Mouse (Mus musculus): ENCODE data around the gene Olfr1287. TPM values are rescaled to one million over a fixed set of nuclear protein-coding genes. Genes with fewer than 3 reads are reported as not detected.

Olfr1287 gene
- polyA plus RNA-seq (2012; rRNA removed): not detected in 2 replicates

DNA sequence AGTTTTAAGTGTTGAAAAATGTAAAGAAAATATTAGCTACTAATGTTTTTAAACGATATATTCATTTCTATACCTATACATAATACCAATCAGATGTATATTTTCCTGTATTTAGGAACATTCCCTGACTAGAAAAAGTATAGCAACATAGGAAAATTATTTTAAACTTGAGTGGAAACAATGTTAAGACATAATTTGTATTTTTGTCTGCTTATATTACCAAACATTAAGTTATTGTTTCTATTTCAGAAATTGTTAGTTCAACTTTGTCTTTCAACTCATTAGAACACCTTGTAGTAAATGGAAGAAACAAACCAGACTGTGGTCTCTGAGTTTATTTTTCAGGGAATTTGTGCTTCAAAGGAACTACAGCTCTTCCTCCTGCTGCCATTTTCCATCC, at the start of gene Olfr1287:
Gene Olfr1287, plus strand, starts transcription at position 301 of the 400 bp plus-strand sequence.

DNA sequence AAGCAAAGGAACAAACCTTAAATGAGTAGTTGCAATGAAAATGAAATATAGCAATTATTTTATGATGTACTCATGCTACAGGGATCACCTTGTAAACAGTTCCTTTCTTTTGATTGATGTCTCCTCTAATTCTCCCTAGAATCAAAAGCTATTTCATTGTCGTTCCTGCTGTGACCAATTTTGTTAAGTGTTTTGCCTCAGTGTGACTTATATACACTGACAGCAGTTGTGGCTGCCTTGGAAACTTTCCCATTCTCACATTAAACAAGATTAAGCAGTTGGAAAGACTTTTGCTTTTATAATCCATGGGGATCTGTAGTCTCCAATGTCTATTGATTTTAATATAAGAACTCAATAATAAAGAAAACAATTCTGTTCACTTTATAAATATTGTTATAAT, 26.0 kb upstream of the Olfr1287 start, which contains the start of gene Olfr1286:
Gene Olfr1286, minus strand, starts transcription at position 185 of the 400 bp plus-strand sequence.

DNA sequence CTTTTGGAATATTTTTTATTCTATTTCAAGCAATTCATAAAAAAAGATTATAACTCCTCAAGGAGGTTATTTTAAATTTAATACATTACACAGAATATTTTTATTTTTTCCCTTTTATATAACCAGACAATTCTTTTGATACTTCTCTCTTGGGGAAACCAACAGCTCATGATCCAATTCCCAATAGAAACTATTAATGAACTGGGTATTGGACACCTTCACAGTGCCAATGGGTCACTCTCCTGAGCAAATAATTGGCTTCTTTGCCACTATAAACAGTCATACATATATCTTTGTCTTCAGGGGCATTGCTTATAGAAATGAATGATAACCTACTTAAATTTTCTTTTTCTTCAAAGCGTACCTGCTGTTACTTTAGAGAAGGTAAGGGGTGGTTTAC, 24.9 kb downstream of the Olfr1287 start, which contains the start of gene Olfr1288:
Gene Olfr1288, plus strand, starts transcription at position 301 of the 400 bp plus-strand sequence.

DNA sequence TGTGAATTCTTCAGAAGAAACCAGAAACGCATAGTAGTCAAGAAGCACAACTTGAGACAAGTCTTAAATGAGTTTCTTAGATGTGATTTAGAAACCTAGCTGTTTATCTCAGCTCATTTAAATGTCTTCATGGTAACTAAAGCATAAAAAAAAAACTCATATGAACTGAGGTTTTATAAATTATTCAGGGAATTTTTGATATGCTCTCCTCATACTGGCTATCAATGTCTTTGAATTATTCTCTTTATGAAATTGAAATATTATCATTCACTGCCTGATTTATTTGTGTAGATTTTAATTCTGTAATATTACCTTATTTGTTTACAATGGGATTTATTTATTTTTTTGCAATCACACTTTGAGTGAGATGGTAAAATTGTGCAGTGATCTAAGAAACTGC, 31.6 kb downstream of the Olfr1287 start, which contains the start of gene Olfr1289:
Gene Olfr1289, plus strand, starts transcription at position 301 of the 400 bp plus-strand sequence.

DNA sequence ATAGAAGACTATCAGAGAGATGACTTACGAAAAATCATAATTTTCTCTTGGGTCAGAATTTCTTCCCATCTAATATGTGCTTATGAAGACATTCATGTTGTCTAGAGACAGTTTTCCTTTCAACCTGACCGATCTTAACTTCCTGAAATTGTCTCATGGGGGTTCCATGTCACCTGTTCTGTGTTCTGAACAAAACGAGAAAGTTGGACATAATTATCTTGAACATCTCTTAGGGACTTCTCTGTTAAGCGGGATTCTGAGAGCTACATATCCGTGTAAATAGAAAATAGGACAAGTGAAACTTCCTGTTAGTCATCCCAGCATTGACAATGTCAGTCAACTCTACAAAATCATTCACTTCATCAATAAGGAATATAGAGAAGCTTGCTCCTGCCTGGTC, 44.8 kb downstream of the Olfr1287 start, which contains the start of gene Olfr1290:
Gene Olfr1290, minus strand, starts transcription at position 101 of the 400 bp plus-strand sequence.

DNA sequence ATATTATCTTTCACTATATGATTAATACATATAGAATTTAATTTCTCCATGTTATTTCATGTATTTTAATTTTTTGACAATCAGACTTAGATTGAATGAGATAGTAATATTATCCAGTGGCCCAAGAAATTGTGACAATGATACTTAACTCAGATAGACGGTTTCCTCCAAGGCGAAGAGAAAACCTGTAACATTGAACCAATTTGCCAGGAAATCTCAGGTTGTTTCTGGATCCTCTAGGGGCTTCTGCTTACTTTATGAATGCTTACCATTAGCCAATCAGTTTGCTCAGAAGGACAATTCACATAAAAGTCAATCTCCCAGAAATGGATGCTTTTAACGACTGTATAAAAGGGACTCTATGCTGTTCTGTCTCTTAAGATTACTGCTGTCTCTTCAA, 47.9 kb downstream of the Olfr1287 start, which contains the start of gene Olfr1291-ps1:
Gene Olfr1291-ps1, plus strand, starts transcription at position 301 of the 400 bp plus-strand sequence.

Other genes starting within 250 kb of the Olfr1287 start
- gene 4930430A15Rik, start 219.5 kb upstream of the Olfr1287 start, polyA plus RNA-seq (2012; rRNA removed): not detected in 2 replicates
- gene Olfr1275, start 213.9 kb upstream of the Olfr1287 start, polyA plus RNA-seq (2012; rRNA removed): not detected in 2 replicates
- not detected in 2 replicates for gene Olfr1276, start 194.6 kb upstream of the Olfr1287 start, polyA plus RNA-seq (2012; rRNA removed)
- not detected in 2 replicates for gene Olfr1277, start 175.0 kb upstream of the Olfr1287 start, polyA plus RNA-seq (2012; rRNA removed)
- not detected in 2 replicates for gene Olfr1278, start 159.0 kb upstream of the Olfr1287 start, polyA plus RNA-seq (2012; rRNA removed)
- not detected in 2 replicates for gene Olfr1279, start 148.5 kb upstream of the Olfr1287 start, polyA plus RNA-seq (2012; rRNA removed)
- not detected in 2 replicates for gene Olfr1280, start 135.1 kb upstream of the Olfr1287 start, polyA plus RNA-seq (2012; rRNA removed)
- not detected in 2 replicates for gene Olfr1281, start 122.6 kb upstream of the Olfr1287 start, polyA plus RNA-seq (2012; rRNA removed)
- not detected in 2 replicates for gene Olfr1282, start 113.1 kb upstream of the Olfr1287 start, polyA plus RNA-seq (2012; rRNA removed)
- not detected in 2 replicates for gene Olfr1283, start 82.4 kb upstream of the Olfr1287 start, polyA plus RNA-seq (2012; rRNA removed)
- not detected in 2 replicates for gene Olfr1284, start 73.6 kb upstream of the Olfr1287 start, polyA plus RNA-seq (2012; rRNA removed)
- not detected in 2 replicates for gene Olfr1286, start 26.0 kb upstream of the Olfr1287 start, polyA plus RNA-seq (2012; rRNA removed)
- not detected in 2 replicates for gene Olfr1288, start 25.0 kb downstream of the Olfr1287 start, polyA plus RNA-seq (2012; rRNA removed)
- gene Olfr1289, start 31.7 kb downstream of the Olfr1287 start, polyA plus RNA-seq (2012; rRNA removed): not detected in 2 replicates
- not detected in 2 replicates for gene Olfr1290, start 44.7 kb downstream of the Olfr1287 start, polyA plus RNA-seq (2012; rRNA removed)
- not detected in 2 replicates for gene Olfr1291-ps1, start 48.0 kb downstream of the Olfr1287 start, polyA plus RNA-seq (2012; rRNA removed)
- not detected in 2 replicates for gene Olfr1293-ps, start 76.1 kb downstream of the Olfr1287 start, polyA plus RNA-seq (2012; rRNA removed)
- not detected in 2 replicates for gene Olfr1294, start 91.1 kb downstream of the Olfr1287 start, polyA plus RNA-seq (2012; rRNA removed)
- gene Olfr1295, start 120.5 kb downstream of the Olfr1287 start, polyA plus RNA-seq (2012; rRNA removed): not detected in 2 replicates
- not detected in 2 replicates for gene Olfr1297, start 177.4 kb downstream of the Olfr1287 start, polyA plus RNA-seq (2012; rRNA removed)
- not detected in 2 replicates for gene Olfr1298, start 200.1 kb downstream of the Olfr1287 start, polyA plus RNA-seq (2012; rRNA removed)
- not detected in 2 replicates for gene Olfr1299, start 212.3 kb downstream of the Olfr1287 start, polyA plus RNA-seq (2012; rRNA removed)